Mouse (Mus musculus) left cerebral cortex, adult 18-20 months (tissue): Measurements from ENCODE around the gene Syncrip. TPM values are rescaled to one million over a fixed set of nuclear protein-coding genes. Genes with fewer than 3 reads are reported as not detected.
A peak's percentile ranks its signal among the peaks of the same experiment; 100 is the strongest.
"Not testable (repeated sequence)": the region's sequence is repeated elsewhere in the genome, so short reads cannot be mapped to it uniquely, and the experiment has no call there.

Source experiments
- DNase-seq, 2 experiments: peaks; one replicate each; pipeline ENCODE4 v3.0.0; 2021 to 2022; ENCODE audit warnings: low spot score in 2 of 2, mixed read lengths in 1 of 2
- total RNA-seq, 2 experiments: library from RNA; stranded (reverse); gene quantifications; 2 replicates each; pipeline ENCODE4 v1.2.3; 2021

The Syncrip gene
- total RNA-seq, 2 experiments from 2014 or later, result 64.8 TPM

DNA sequence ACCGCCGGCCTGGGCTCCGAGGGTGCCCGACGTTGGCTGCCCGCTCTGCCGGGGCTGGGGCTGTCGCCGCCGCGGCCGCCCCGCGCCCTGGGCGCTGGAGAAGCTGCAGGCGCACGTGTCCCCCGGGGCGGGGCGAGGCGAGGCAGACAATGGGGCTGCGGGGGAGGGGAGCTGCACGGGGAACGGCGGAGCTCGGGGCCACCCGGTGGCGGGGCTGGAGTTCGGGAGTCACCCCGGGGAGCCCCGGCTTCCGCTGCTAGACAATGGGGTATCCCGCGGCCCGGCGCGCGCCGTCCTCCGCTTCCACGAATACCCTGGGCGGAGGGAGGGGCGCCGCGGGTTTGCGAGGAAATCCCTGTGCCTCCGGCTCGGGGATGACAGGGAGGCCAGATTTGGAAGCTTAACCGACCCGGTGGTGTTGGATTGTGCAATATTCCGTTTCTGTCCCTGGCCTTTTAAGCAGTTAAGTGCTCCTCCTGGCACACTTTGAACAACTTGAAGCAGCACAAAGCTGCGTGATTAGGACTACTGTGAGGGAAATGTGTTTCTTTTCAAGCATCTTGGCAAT, 539 bp upstream of the Syncrip start:
- DNase-seq, result peak; percentile 73 to 83

DNA sequence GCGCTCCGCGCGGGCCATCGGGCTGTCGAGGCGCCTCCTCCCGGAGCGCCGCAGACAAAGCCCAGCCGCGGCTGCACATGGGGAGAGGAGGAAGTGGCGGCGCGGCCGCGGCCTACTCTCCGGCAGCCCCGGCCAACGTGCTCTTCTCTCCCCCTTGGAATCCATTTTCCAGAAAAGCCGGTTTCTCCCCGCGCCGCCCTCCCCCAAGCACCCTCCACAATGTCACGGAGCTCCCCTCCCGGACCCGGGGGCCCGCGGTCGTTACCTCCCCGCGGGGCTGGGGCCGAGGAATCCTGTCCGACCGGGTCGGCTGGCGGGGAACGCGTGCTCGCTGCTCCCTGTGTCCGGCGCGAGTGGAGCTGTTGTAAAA, 598 bp downstream of the Syncrip start:
- DNase-seq, result no peak

DNA sequence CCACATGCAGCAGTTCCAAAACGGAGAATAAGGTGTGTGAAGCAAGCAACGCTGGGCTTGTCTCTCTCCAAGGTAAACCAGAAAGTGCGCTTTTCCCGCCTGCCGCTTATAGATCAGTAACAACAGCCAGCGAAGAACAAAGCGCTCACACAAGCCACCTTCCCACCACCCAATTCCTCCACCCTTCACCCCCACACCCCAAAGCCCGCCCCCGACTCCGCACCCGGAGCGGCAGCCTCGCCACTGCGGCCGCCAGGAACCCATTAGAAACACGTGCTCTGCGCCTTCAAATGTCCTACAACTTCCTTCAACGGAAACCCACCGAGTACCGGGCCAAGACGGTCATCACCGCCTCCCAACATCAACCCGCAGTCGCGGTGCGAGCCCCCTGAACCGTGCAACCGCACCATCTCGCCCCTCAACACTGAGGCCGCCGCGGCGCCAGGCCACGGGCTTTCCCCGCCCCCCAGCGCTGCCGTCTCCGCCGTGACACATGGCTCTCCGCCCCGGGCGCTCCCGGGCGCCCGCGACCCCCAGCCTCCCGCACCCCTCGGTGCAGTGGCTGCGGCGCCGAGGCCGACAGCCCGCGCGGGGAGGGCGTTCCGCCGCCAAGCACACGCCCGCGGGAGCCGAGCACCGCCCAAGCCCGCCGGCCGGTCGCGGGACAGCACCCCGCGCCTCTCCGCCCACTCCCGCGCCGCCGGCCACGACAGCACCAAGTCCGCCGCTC, 1.1 kb downstream of the Syncrip start:
- peak; percentile 25 to 42 for DNase-seq

DNA sequence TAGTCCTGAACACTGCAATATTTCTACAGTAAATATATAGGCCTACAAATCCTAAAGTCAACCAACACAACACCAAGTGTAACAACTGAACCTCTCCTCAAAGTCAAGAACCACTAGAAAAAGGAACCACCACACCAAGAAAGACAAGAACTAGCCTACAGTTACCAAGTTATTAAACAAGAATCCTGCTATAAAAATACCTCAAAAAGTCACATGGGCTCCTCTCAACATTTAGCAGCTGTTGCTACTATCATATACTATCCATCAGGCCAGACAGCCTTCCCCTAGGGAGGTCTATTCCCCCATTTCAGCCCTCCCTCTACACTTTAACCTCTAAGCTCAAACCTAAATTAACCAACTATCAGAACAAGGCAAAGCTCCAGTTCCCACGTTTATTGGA, 2.3 kb downstream of the Syncrip start:
- DNase-seq, result no peak

DNA sequence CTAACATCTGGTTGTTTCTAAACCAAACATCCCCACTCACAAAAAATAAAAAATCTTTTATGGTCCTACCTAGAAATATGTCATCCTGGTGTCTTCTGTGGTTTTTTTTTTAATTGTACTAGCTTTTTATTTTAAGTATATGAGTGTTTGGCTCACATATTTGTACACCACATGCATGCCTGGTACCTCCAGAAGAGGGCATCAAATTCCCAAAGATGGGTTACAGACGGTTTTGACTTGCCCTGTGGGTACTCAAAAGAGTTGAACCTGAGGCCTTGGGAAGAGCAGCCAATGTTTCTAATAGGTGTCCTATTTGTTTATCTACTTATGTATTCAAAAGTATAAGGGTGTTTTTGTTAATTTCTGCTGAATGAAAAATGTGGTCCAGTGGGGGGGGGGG, 6.2 kb downstream of the Syncrip start:
- DNase-seq, result no peak

DNA sequence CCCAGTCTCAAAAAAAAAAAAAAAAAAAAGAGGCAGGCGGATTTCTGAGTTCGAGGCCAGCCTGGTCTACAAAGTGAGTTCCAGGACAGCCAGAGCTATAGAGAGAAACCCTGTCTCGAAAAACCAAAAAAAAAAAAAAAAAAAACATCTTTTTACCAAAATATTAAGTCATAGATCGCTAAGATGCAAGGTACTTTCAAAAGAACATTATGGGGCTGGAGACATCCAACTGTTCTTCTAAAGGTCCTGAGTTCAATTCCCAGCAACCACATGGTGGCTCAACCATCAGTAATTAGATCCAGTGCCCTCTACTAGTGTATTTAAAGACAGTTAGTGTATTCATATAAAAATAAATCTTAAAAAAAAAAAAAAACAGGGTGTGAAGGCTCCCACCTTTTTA, 21.4 kb downstream of the Syncrip start:
- DNase-seq, result not testable (repeated sequence)

DNA sequence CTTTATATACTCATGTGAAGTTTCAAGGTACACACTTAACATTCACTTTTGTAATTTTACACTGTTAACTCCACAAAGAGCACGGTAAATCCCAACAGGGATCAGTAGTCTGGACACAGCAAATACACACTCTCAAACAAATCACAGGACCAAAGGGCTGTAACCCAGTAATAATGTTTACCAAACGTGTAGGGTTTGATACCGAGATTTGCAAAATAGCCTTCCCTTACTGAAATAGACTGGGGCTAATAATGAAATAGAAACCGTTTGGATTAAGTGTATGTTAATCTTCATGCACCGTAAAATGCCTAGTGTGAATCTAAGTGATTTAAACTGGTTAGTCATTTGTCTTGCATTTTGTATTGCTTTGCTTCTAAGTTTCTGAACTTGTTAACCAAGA, 42.4 kb downstream of the Syncrip start:
- no peak for DNase-seq

DNA sequence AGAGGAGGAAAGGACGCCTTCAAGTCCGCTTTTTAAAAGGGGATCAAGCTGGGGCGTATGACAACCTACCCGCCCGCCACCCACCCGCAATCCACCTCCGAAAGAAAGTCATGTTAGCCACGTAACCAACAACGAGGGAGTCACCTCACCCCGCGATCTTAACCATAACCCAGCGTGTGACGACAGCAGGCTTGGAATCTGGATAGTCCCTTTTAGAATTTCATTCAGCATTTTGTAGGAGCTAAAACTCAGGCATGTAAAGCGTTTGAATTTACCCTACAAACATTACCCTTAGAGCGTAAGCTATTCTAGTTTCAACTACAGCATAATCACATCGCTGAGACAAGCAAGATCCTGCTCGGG, 43.2 kb downstream of the Syncrip start:
- no peak for DNase-seq

DNA sequence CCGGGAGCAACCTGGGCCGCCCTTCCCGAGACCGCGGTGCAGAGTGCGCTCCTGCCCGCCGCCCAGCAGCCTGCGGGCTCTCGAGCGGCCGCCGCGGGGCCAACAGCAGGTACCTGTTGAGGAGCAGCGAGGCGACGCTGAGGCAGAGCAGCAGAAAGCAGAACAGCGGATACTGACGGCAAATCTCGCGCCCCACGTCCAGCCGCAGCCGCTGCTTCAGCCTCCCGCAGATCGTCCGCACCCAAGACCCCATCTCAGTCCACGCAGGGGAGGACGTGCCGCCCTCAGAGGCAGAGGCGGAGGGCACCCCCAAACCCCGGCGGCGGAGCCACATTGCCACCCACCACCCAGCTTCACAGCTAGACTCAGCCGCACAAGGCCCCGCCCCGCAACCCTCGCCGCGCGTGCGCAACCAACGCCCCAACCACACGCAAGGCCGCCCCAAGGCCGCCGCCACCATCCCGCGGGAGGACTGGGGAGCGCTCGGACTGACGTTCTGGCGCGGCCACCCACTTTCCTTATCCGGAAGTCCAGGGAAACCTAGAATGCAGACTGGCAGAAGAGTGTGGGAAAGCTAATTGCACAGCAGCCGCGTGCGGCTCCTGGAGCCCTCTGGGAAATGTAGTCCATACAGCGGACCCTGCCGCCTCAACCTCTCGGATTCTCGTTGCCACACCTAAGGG, 43.7 kb downstream of the Syncrip start, which contains the start of gene Snx14:
Gene Snx14, minus strand, starts transcription at position 404 of the 683 bp plus-strand sequence.
- peak; percentile 98 to 99 for DNase-seq

DNA sequence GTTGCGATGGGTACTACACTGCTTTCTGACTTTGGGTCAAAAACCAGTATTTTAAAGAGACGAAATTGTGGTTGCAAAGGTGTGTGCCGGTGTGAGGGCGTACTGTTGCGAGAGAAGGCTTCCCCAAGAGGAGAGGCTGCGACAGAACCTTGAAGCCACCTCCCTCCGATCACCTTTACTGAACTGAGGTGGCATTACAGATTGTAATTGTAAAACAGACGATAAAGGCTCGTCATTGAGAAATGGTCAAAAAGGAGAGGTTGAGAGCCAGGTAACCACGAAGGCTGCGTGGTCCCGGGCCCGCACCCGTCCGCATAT, 44.2 kb downstream of the Syncrip start:
- DNase-seq, result no peak

DNA sequence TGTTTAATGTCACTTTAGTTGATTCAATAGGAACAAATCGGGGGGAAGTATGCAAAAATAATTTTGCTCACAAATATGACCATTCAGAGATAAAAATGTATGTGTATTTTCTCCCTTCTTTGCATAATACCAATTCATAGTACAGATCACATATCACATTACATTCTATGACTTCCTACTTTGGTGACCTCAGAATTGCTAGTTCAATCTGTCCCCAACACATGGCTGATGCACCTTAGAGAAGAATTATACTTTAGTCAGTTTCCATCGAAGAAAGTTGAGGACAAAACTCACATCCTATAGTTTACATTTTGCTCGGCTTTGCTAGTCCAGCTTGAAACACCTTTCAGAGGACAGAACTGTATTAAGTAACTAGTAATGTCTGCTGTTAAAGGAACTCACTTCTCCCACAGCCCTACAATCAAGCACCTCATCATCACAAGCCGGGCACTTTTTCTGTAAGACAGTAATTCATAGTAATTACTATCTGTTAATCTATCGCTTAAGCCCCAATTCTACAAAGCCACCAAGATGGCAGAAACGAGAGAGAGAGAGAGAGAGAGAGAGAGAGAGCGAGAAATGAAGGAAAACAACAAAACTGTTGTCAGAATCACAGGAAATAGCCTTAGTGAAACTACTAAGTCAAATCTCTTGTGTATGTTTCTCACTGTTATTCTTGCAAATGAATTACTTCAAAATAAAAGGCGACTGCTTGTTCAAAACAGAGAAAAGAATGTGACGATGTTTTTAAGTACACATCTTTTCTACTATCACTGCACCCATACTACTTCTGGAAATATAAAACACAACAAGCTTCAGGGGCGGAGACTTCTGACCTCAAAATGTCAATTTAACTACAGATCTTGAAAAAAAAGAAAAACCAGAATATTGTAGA, 44.8 kb downstream of the Syncrip start:
- no peak for DNase-seq

DNA sequence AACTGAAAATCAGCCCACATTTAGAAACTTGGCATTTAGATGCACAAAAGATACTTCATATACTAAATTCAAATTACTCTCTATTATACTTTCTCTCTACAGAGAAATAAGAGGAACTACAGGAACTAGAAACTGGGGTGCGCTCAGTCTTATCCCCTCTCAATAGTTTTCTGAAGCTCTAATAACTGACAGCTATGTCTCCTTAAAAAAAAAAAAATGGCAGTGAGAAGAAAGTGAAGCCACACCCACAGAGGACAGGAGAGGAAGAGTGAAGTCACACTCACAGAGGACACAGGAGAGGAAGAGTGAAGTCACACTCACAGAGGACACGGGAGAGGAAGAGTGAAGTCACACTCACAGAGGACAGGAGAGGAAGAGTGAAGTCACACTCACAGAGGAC, 58.0 kb downstream of the Syncrip start:
- DNase-seq, result no peak

DNA sequence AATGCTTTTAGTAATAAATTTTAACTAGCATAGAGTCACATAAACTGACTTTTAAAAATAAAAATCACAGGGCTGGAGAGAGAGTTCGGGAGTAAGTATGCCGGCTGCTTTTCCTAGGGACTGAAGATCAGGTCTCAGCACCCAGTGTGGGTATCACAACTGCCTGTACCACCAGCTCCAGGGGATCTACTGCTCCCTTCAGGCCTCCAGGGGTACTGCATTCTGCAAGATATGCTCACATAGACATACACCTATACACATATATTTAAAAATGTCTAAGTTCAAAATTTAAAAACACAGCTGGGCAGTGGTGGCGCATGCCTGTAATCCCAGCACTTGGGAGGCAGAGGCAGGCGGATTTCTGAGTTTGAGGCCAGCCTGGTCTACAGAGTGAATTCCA, 59.9 kb downstream of the Syncrip start:
- DNase-seq, result no peak

DNA sequence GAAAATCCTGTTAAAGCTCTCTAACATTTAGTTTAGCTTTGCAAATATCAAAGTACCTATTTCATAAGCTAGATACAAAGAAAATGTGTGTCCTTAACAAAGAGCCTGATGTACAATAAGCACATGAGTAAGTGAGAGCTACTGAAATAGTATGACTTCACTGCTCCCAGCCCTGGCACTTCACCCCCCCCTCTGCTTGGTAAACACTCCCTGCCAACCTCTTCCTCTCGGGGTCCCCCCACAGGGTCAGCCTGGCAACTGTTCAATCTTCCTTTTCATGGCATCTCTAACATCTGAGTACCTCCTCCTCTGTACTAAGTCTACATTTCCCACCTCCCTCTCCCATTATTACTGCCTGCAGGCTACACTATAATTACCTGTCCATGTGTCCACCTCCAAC, 65.6 kb downstream of the Syncrip start:
- no peak for DNase-seq

DNA sequence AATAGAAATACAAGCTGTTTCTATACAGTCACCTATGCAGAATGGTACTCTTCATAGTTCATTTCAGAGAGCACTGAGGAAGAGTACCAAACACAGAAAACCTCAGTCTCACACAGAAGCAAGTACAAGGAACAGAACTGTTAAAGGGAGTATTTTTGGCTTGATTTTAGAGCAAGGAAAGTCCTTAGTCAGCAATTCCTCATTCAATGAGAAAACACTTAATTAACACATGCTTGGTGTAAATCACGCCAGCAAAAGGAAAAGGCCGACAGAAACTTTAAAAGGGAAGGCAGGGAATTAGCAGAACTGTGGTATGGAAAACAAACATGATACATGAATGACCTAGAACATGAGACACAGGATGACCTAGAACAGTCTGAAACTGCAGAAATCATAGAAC, 72.4 kb downstream of the Syncrip start:
- no peak for DNase-seq

DNA sequence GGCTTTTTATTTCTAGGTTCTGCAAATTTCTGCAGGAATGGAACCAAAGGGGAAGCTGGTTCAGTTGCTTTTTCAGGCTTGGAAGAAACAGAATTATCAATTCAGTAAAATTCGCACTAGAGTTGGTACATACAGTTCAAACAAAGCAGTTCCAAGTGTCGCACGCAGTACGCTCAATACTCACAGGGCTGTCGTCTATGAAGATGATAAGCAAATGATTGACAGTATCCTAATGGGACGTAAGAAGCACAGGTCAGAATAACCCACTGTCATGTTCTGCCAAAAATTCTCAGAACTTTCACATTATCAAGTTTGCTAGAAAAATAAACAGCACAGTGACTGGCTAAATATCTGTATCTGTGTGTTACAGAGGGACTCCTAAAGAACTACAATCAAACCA, 77.9 kb downstream of the Syncrip start:
- DNase-seq, result no peak

DNA sequence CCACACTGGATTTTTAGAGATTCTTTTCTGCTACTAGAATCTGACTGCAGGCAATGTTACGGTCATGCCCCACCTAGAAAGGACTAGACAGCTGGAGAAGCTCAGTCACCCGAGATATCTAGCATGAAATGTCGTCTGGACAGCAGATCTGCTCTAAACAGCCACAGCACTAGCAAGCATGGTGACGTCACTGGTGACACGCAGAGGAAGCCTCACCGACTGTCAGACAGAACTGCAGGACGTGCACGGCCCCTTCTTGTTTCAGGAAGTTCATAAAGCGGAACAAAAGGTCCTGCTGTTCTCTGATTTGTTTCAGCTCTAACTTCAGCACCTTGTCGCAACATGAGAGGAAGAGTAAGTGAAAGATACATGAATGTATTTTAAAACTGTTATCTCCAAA, 78.3 kb downstream of the Syncrip start:
- DNase-seq, result no peak

DNA sequence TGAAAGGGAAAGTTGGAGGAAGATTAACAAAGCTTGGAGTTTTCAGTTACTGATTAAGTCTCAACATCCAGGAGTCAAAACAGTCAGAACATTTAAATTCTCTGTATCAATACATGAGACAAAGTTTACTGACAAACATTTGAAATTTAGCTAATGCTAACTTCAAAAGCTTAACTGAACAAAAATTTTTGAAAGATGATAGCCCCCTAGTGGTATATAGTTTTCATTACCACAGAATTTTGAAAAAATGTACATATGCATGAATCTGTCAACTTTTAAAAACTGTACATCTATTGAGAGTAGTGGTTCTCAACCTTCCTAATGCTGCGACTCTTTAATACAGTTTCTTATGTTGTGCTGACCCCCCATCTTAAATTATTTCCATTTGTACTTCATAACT, 83.9 kb downstream of the Syncrip start:
- no peak for DNase-seq
